Mouse (Mus musculus) lung, embryonic 14.5 days (tissue): ENCODE results near the gene Gtf2a2. TPM values are rescaled to one million over a fixed set of nuclear protein-coding genes. Genes with fewer than 3 reads are reported as not detected.

Experiments used
- ATAC-seq: fragments of 200-750 bp; cut with Nextera tagmentation; 2 replicates; pipeline ENCODE4 v1.8.0; 2017; ENCODE audit warnings: mild to moderate bottlenecking, moderate TSS enrichment, moderate library complexity; ENCODE audit not compliant: insufficient read depth
- DNase-seq: peaks from one replicate; pipeline ENCODE4 v3.0.0-alpha.2; 2015
- H3K27ac ChIP-seq: fragments of 300-500 bp; sonication (generic); 2 replicates; pipeline ENCODE4 v1.5.1; 2014; ENCODE audit warnings: low read depth, mild to moderate bottlenecking, moderate library complexity
- H3K27me3 ChIP-seq: fragments of 300-500 bp; sonication (generic); 2 replicates; pipeline ENCODE4 v1.6.1; 2014; ENCODE audit warnings: low read length, control low read depth; ENCODE audit not compliant: insufficient read depth
- H3K36me3 ChIP-seq: fragments of 300-500 bp; sonication (generic); 2 replicates; pipeline ENCODE4 v1.6.1; 2014; ENCODE audit warnings: control low read depth; ENCODE audit not compliant: insufficient read depth
- H3K4me1 ChIP-seq: fragments of 300-500 bp; sonication (generic); 2 replicates; pipeline ENCODE4 v1.6.1; 2014; ENCODE audit warnings: antibody characterized with exemption, control low read depth; ENCODE audit not compliant: insufficient read depth
- H3K4me2 ChIP-seq: fragments of 300-500 bp; sonication (generic); 2 replicates; pipeline ENCODE4 v1.6.1; 2014; ENCODE audit warnings: mild to moderate bottlenecking
- H3K4me3 ChIP-seq: fragments of 300-500 bp; sonication (generic); 2 replicates; pipeline ENCODE4 v1.5.1; 2014; ENCODE audit warnings: low read depth, low read length
- H3K9ac ChIP-seq: fragments of 300-500 bp; sonication (generic); 2 replicates; pipeline ENCODE4 v1.6.1; 2014
- H3K9me3 ChIP-seq: fragments of 300-500 bp; sonication (generic); 2 replicates; pipeline ENCODE4 v1.6.1; 2016; ENCODE audit warnings: low read depth, low read length, control low read depth
- CTCF ChIP-seq: IDR thresholded peaks from 2 replicates; pipeline ENCODE4 v1.5.1; 2016; ENCODE audit warnings: antibody characterized with exemption, low read depth
- WGBS: fragments of 180-500 bp; shearing (Covaris S2); extraction: QIAGEN DNeasy Blood & Tissue Kit; methylation state at CpG from one replicate; pipeline ENCODE4 v1.1.7; 2014; 5-methylcytosine and 5-hydroxymethylcytosine counted together
- polyA plus RNA-seq: library from polyadenylated mRNA; unstranded; fragments of >200 nt; fragmentation: Nextera tagmentation; extraction: Ambion mirVana; gene quantifications from 2 replicates; pipeline ENCODE4 v1.2.1, GENCODE M21; 2014

Gtf2a2 gene
- polyA plus RNA-seq, 1 experiment from 2014 or later: 228 TPM

DNA sequence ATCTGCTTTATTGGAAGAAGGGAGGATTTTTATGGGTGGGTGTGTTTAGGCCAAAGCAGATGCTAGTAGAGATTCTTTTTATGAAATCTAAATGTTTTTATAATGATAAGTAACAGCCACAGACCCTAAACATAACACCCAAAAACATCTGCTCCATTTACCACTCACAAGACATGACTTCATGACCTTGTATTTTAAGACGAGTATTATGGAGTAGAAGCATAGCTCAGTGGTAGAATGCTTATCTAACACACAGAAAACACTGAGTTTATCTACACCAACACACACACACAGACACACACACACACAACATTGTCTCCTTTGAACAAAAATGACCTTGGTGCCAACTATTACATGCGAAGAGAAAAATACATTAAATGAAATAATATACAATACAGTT lies 32.5 kb downstream of the Gtf2a2 start:
- Histone ChIP-seq H3K27ac (no peak overlapping the region), H3K4me1 (peaks cover 16% of the 10 kb centered on the region), H3K27me3 (no peaks in the 10 kb centered on the region), H3K4me2 (no peak overlapping the region), H3K36me3 (no peaks in the 10 kb centered on the region), H3K9me3 (no peaks in the 10 kb centered on the region), H3K9ac (no peak overlapping the region), H3K4me3 (no peak overlapping the region)
- no peak for ATAC-seq
- 47% methylated on average over 2 of the region's 2 CpGs for WGBS
- no peak for TF ChIP-seq CTCF
- DNase-seq: no peak

DNA sequence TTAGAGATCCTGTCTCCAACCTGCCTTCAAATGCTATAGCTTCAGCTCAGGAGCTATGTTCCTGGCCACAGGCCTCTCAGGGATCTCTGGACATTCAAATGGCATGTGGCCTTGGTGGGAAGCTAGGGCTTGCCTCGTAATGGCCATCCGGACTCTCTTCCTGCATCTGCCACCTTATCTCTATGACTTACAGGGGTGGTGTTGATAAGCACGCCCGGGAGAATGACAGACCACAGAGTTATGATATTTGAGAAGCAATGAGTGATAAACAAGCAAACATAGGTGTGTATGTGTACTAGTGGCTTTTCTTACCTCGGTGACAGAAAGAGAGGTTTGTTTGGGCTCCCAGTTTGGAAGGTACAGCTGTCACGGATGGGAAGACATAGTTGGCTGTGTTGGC lies 33.9 kb downstream of the Gtf2a2 start:
- ATAC-seq (no peak), DNase-seq (no peak)
- H3K9ac ChIP-seq: no peak overlapping the region
- no peaks in the 10 kb centered on the region for H3K27me3 ChIP-seq
- no peaks in the 10 kb centered on the region for H3K36me3 ChIP-seq
- no peaks in the 10 kb centered on the region for H3K9me3 ChIP-seq
- TF ChIP-seq CTCF: no peak
- no peak overlapping the region for H3K4me3 ChIP-seq
- no peak overlapping the region for H3K27ac ChIP-seq
- no peak overlapping the region for H3K4me2 ChIP-seq
- H3K4me1 ChIP-seq: peaks cover 22% of the 10 kb centered on the region
- 74% methylated on average over 6 of the region's 6 CpGs for WGBS

DNA sequence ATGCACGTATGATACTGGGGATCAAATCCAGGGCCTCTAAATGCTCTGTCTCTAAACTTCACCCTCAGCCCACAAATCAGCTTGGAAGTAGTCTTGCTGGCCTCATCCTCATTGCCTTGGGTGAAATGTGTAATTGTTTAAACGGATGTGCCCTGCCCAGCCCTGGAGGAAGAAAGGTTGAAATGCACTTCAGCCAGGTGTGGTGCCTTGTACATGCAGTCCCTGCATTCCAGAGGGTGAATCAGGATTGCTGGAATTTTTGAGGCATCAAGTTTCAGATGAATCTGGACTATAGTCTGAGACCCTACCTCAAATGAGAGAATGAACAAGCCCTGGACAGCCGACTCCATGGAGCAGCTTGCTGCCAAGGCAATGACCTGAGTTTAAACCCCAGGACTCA lies 35.5 kb downstream of the Gtf2a2 start:
- H3K4me3 ChIP-seq: no peak overlapping the region
- no peak overlapping the region for H3K4me2 ChIP-seq
- ATAC-seq (peak; percentile 50; the same call in 1 of the 2 replicates), DNase-seq (peak; percentile 47)
- no peaks in the 10 kb centered on the region for H3K27me3 ChIP-seq
- H3K27ac ChIP-seq: 0 out of 2 replicates have a peak overlapping the region, but pooled peaks have one; percentile 79
- TF ChIP-seq CTCF: no peak
- H3K4me1 ChIP-seq: peaks cover 22% of the 10 kb centered on the region
- no peak overlapping the region for H3K9ac ChIP-seq
- WGBS: 34% methylated on average over 3 of the region's 3 CpGs
- no peaks in the 10 kb centered on the region for H3K36me3 ChIP-seq
- no peaks in the 10 kb centered on the region for H3K9me3 ChIP-seq

DNA sequence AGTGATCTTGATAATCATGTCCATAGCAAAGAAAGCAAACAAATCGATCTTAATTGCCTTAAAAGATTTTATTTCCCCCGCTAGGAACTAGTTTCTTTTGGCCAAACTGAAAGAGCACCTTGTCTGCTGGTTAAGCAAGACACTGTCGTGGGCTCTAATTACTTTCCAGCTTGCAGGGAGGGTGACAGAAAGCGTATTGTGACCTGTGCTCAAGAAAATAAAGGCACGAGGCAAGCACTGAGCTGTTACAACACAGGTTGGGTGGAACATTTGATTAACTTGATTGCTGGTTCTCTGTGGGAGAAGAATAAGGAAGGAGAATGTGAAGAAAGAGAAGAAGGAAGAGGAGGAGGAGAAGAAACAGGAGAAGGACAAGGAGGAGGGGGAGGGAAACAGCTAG lies 35.9 kb downstream of the Gtf2a2 start:
- H3K4me3 ChIP-seq: no peak overlapping the region
- DNase-seq (no peak), ATAC-seq (no peak)
- no peaks in the 10 kb centered on the region for H3K27me3 ChIP-seq
- WGBS: 41% methylated on average over 5 of the region's 5 CpGs
- H3K9ac ChIP-seq: no peak overlapping the region
- H3K36me3 ChIP-seq: no peaks in the 10 kb centered on the region
- peak overlapping the region; percentile 79 for H3K27ac ChIP-seq
- no peaks in the 10 kb centered on the region for H3K9me3 ChIP-seq
- no peak overlapping the region for H3K4me2 ChIP-seq
- no peak for TF ChIP-seq CTCF
- peaks cover 22% of the 10 kb centered on the region for H3K4me1 ChIP-seq

DNA sequence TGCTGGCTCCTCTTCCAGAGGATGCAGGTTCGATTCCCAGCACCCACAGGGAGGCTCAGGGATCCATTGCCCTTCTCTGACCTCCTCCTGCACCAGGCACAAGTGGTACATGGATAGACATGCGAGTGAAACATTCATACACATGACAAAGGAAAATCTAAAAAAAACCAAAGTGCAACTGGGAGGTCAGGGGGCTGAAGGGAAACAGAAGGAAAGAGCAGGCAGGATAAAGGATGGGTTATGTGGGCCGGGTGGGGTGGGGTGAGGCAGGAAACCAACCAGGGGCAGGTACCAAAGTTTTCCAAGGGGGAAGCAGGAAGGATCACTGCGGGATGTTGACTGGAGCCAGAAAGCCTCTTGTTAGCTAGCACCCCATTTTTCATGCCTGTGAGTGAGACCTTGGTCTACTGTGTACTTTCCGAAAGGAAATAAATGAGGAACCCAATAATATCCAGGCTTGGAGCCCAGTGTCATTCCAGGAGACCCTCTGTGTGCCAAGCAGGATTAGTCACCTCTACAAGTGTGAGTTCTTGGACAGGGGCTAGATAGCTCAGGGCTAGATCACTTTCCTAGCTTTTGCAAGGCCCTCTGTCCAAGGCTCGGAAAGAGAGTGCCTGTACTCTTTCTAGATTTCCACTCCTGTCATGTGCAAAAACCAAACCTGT lies 36.5 kb downstream of the Gtf2a2 start:
- Histone ChIP-seq H3K27me3 (no peaks in the 10 kb centered on the region), H3K36me3 (no peaks in the 10 kb centered on the region), H3K9me3 (no peaks in the 10 kb centered on the region), H3K4me3 (no peak overlapping the region), H3K9ac (no peak overlapping the region), H3K27ac (peak overlapping the region; percentile 79), H3K4me1 (peaks cover 22% of the 10 kb centered on the region), H3K4me2 (peak overlapping the region; percentile 26; the same call in 1 of the 2 replicates)
- DNase-seq: peak; percentile 60
- peak; percentile 53; the same call in 1 of the 2 replicates for ATAC-seq
- TF ChIP-seq CTCF: no peak
- WGBS: 25% methylated on average over 6 of the region's 6 CpGs

DNA sequence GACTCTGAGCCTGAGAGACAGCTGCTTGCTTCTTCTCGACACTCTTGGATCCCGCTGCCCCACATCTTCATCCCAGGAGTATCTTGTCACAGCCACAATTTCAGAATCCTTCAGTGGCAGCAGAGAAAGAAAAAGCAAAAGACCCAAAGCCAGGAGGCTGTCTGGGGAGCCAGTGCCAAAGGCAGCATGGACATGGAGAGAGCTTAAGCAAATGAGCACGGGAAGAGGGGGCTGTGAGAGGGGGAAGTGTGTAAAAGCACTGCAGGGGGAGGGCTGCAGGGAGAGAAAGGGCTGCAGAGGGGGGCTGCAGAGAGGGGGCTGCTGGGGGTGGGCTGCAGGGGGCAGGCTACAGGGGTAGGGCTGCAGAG lies 37.0 kb downstream of the Gtf2a2 start:
- peak overlapping the region; percentile 79; the same call in 1 of the 2 replicates for H3K27ac ChIP-seq
- H3K4me2 ChIP-seq: peak overlapping the region; percentile 26
- no peaks in the 10 kb centered on the region for H3K9me3 ChIP-seq
- no peaks in the 10 kb centered on the region for H3K36me3 ChIP-seq
- peak; percentile 67 for DNase-seq
- H3K9ac ChIP-seq: no peak overlapping the region
- 20% methylated on average over 3 of the region's 3 CpGs for WGBS
- peak; percentile 72; the same call in 1 of the 2 replicates for ATAC-seq
- TF ChIP-seq CTCF: no peak
- no peaks in the 10 kb centered on the region for H3K27me3 ChIP-seq
- peaks cover 22% of the 10 kb centered on the region for H3K4me1 ChIP-seq
- H3K4me3 ChIP-seq: no peak overlapping the region

DNA sequence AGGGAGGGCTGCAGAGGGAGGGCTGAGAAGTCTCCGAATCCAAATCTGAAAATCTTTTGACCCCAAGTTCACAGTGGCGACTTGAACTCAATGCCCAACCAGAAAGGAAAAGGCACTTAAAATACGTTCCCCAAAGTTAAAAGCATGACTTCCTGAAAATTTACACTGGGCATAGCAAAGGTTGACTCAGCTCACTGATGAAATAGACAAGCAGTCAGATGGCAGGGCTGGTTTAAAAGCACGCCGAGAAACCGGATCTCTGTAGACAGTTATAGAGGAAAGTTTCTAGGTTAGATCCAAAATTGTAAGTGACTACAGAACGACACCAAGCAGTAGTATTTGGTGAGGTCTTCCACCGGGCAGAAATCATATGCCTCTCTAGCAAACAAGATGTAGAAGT lies 37.5 kb downstream of the Gtf2a2 start:
- peak; percentile 41 for DNase-seq
- 12% methylated on average over 8 of the region's 8 CpGs for WGBS
- peak overlapping the region; percentile 26 for H3K4me2 ChIP-seq

More for the DNA sequence above, 37.5 kb downstream of the Gtf2a2 start:
- Histone ChIP-seq H3K9ac (no peak overlapping the region), H3K36me3 (no peaks in the 10 kb centered on the region), H3K4me1 (peaks cover 22% of the 10 kb centered on the region), H3K27me3 (no peaks in the 10 kb centered on the region), H3K4me3 (no peak overlapping the region), H3K9me3 (no peaks in the 10 kb centered on the region), H3K27ac (no peak overlapping the region; the same call in 1 of the 2 replicates)
- no peak for TF ChIP-seq CTCF
- no peak for ATAC-seq
